Mouse (Mus musculus) kidney, adult 18-20 months (tissue): ENCODE data around the gene Ccnh.
A peak's percentile ranks its signal among the peaks of the same experiment; 100 is the strongest.
"Not testable (repeated sequence)": the region's sequence is repeated elsewhere in the genome, so short reads cannot be mapped to it uniquely, and the experiment has no call there.

ENCODE experiments used
- DNase-seq: peaks from one replicate; pipeline ENCODE4 v3.0.0; 2021

The Ccnh gene

GRCm38 (mm10) chr13:85188903-85189643, at the start of gene Ccnh:
Gene Ccnh, plus strand, starts transcription at chr13:85189408.
- peak; percentile 93 for DNase-seq

DNA sequence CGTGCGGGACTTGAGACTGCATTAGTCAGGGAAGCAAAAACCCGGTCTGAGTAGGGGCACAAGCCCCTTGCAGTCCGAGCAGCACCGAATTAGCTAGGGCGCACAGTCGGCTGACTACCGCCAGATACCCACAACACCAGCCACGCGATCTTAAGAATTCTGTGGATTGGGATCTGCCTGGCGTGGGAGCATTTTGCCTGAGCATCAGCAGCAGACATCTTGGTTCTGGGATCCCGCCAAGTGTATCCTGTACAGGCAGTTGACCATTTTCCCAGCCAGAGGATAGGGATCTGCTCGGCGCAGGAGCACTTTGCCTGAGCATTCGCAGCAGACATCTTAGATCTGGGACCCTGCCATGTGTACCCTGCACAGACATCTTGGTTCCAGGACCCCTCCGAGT, 45.8 kb upstream of the Ccnh start:
- not testable (repeated sequence) for DNase-seq

DNA sequence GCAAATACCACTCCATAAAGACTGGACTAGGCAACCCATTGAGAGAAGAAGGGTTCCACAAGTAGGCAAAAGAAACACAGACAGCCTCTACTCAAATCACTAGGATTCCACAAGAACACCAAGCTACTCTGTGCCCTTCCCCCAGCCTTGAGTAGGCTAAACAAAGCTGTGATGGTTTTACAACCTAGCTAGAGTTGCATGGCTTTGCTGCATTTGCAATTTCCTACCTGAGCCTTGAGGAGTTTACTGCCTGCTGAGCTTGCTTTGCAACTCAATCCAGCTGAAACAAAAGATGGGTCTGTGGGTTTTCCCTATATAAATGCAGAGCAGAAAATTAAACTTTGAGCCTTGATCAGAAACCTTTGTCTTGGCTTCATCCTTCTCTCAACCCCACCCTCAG, 42.7 kb upstream of the Ccnh start:
- no peak for DNase-seq

DNA sequence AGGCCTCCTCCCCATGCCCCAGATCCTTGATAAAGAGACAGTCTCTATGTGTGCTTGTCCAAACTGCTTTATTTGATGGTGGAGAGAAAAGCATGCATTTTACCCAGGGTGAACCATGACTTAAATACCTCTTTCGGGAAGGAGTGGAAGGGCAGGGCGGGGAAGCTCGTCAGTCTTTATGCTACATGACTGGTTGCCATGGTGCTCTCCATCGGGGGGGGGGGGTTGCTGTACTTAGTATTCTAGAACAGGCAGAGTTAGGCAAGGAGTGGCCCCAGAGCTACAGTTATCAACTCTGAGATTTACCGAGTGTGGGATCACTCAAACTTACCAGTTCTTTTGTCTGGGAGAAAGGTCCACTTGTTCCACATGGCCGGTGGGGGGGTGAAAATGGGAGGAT, 34.5 kb upstream of the Ccnh start:
- DNase-seq, result no peak

- no peak for DNase-seq
Observed at GRCm38 (mm10) chr13:85159971-85160370, 29.2 kb upstream of the Ccnh start.

DNA sequence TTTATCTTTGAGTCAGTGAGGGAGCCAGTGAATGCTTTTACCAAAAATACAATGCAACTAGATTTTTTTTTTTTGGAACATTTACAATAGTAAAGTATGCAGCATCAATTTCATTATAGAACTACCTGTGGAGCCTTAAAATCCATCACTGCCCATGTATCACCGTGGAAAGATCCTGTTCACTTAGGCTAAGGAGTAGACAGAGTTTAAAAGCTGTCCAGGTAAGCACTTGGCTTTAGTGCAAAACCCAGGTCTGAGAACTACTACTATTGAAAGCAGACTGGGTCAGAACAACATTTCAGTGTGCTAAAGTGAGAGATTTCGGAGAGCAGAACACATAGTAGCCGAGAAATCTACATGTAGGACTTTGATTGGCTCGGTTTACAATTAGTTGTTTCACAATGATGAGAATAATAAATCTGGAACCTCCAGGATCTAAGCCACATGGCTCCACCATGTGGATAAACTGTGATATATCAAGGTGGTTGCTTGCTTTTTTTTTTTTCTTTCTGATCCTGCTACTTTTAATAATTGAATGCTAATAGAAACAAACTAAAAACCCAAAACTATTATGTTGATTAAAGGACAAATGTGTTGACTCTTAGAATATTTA, 24.6 kb upstream of the Ccnh start:
- no peak for DNase-seq

GRCm38 (mm10) chr13:85189644-85190121, 475 bp downstream of the Ccnh start:
- DNase-seq, result no peak

DNA sequence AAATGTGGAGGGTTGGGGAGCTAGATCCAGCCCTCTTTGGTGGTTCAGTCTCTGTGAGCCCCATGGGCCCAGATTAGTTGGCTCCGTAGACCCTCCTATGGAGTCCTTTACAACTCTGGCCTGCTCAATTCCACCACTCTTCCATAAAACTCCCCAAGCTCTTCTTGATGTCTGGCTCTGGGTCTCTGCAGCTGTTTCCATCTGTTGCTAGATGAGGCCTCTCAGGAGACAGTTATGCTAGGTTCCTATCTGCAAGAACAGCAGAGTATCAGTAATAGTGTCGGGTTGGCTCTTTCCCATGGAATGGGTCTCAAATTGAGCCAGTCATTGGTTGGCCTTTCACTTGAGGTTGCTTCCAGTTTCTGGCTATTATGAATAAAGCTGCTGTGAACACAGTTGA, 2.0 kb downstream of the Ccnh start:
- no peak for DNase-seq

- no peak for DNase-seq
Observed at GRCm38 (mm10) chr13:85207493-85207892, 18.3 kb downstream of the Ccnh start.

- no peak for DNase-seq
Observed at GRCm38 (mm10) chr13:85208656-85209055, 19.4 kb downstream of the Ccnh start.

- DNase-seq, result no peak
Observed at GRCm38 (mm10) chr13:85210353-85210752, 21.1 kb downstream of the Ccnh start.

GRCm38 (mm10) chr13:85218656-85219055, 29.4 kb downstream of the Ccnh start:
- DNase-seq, result no peak

GRCm38 (mm10) chr13:85238760-85239159, 49.6 kb downstream of the Ccnh start:
- no peak for DNase-seq
